Mouse (Mus musculus) ES-CJ7 (cell line): ENCODE measurements around the gene Siae.

Experiments used
- DNase-seq: peaks from one replicate; pipeline ENCODE4 v3.0.0; 2011; ENCODE audit warnings: low read depth, low spot score

Siae gene

DNA sequence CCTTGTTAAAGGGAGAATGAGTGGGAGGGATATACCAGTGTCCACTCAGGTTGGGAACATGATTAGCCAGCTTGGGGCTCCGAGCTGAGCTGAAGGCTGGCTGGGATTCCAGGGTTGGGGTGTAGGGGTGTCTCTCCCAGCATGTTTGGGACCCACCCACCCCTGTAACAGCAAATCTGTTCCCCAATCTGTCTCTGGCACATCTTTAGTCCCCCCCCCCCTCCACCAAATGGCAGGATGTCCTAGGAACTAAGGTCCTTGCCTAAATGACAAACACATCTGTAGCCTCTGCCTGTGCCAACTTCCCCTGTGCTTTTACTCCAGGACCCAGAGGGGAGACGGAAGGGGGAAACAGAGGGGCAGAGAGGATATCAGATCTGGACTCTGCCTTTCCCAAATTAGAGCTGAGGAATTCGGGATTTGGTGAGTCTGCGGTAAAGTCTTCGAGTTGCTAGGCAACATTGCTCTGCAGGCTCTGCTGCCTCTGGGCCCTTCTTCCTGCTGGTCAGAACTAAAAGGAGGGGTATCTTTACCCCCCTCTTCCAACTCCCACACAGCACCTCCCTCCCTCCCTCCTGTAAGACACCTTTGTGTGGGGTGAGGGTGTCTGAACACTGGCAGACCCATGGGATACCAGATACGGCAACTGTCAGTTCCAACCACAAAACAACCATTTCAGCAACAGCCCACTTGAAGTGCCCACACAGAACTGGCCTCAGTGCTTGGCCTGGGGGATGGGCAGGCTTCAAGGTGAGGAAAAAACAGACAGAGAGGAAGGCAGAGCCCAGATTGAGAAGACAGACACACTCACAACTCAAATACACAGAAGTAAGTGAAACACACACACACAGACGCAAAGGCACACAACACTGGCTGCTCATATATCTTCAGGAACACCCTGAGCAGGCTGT, at the start of gene Siae:
Gene Siae, plus strand, starts transcription at position 861 of the 911 bp plus-strand sequence.
- no peak for DNase-seq

GRCm38 (mm10) chr9:37506023-37506422, 49.5 kb upstream of the Siae start:
- DNase-seq, result no peak

DNA sequence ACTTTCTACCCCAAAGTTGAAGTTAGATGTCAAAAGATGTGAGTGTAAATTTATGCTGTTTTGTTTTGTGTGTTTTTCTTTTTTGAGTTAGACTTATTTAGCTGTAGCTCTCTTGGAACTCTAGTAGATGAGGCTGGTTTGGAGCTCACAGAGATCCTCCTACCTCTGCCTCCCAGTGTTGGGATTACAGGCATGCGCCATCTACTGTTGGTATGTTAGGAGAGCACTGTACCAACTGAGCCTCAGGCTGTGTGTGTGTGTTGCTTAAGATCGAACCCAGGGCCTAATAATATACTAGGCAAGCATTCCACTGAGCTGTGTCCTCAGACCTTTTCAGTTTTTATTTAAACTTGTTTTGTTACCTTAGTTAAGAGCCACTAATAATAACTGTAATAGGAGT, 43.4 kb upstream of the Siae start:
- DNase-seq, result peak; percentile 62

GRCm38 (mm10) chr9:37514456-37514855, 41.0 kb upstream of the Siae start:
- no peak for DNase-seq

DNA sequence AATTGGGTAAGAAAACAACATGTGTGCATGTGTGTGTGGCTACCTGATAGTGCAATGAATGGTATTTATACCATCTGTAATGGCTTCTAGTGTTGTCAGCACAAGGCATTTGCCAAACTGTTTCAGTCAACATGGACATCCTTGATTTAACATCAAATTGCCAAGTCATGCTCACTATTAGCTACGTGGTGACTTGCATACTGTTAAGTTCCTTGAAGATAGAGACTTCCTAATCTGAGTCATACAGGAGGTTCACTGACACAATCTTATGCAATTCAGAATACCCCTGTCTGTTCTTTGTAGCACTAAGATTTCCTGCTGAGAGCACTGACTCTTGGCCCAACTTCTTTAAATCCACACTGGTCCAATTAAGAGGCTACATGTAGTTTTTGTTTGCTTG, 38.0 kb upstream of the Siae start:
- no peak for DNase-seq

DNA sequence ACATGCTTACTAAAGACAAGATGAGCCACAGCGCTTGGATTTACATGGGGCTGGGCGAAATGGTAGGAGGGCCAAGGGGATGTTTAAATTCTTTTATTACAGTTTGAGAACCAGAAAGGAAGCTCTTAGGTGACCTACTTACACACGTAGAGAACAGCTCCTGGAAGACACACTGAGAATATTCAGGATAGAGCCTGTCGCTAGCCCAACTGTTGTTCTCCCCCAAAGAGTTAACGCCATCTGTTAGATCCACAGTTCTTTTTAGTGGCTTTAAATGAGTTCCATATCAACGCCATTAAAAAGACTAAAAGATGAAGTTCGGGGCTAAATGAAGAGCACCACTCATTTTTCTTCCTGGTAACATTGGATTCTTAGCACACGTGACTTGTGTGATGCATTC, 36.5 kb upstream of the Siae start:
- DNase-seq, result no peak

DNA sequence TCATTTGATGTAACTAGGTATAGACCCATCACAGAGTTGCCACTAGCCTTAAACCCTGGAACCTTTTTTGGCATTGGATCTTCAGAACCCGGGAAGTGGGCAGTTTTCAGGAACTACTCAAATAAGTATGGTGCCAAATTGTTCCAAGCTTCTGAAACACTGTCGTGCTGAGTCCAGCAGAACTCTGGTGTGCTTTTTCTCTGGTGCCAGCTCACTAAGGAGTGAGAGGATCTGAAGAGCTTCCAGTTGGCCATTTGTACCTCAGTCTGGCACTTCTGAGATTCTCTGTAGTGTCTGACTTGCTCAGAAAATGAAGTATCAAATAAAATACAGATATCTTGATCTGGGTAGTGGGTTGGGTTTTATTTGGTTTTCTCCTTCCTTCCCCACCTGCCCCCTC, 35.5 kb upstream of the Siae start:
- no peak for DNase-seq

- DNase-seq, result no peak
Observed at GRCm38 (mm10) chr9:37525461-37525860, 30.0 kb upstream of the Siae start.

- DNase-seq, result peak; percentile 25
Observed at GRCm38 (mm10) chr9:37526443-37527395, 28.8 kb upstream of the Siae start.

DNA sequence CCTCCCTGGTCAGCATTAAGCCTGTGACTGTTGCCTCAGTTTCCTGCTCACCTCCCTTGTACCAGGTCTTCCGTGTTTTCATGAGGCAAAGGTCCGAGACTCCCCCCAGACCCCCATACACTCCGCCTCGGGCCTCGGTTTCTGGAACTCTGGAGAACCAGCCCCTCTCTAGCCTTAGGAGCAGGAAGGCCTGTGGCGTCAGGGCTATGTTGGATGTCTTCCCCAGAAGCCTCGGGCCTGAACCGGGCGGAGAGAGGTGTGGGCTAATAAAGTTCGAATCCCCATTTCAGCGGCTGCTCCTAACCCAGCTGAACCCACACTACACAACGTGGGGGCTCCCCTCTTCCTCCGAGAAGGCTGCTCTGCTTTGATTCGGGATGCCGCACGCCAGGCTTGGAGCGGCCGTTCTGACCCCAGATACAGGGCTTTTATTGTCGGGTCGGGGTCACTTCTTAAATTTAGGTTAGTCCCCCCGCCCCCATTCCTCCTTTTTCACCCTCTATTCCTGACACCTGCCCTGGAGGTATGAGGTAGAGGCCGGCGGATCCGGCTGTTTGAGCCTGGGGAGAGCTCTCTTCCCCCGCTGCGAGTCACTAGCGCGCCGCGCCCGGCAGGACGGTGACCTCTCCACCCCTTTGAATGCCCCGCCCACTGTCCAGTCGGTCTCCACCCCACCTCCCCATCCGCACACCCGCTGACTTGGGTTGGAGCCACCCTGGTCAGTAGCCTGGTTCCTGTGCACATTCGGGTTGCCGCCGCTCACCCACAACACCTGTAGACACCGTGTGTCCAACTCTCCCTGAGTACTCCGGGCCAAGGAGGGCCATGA, 27.9 kb upstream of the Siae start, which contains the start of gene Esam:
Gene Esam, plus strand, starts transcription at position 683 of the 829 bp plus-strand sequence.
- peak; percentile 24 for DNase-seq

DNA sequence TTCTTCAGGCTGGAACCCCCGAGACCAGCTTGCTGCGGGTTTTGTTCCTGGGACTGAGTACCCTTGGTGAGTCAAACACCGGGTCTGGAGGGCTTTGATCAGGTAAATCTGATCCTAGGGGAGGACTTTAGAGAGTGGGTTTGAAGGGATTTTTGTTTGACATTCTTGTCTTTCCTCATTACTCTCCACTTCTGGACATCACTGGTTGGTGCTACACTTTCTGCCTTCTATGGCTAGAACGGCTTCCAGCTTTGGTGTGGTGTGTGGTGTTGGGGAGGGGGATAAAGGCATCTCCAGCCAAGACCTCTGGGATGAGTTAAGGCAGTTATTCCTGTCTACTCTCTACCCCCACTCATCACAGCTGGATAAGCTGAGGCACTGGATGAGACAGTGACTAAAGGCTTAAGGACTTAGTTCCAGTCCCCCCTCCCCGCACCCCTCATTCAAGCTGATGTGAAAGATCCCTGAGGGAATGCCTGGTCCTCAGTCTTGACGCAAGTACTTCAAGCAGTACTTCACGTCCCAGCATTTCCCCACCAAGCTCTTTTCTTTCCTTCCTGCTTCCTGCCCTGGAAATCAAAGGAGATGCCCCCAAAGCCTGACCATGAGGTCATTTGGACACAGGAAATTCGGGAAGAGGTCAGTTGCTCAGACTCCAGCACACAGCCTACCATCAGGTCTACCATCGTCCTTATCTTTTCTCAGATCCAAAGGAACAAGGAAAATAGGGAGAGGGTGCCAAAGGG, 27.1 kb upstream of the Siae start:
- no peak for DNase-seq

DNA sequence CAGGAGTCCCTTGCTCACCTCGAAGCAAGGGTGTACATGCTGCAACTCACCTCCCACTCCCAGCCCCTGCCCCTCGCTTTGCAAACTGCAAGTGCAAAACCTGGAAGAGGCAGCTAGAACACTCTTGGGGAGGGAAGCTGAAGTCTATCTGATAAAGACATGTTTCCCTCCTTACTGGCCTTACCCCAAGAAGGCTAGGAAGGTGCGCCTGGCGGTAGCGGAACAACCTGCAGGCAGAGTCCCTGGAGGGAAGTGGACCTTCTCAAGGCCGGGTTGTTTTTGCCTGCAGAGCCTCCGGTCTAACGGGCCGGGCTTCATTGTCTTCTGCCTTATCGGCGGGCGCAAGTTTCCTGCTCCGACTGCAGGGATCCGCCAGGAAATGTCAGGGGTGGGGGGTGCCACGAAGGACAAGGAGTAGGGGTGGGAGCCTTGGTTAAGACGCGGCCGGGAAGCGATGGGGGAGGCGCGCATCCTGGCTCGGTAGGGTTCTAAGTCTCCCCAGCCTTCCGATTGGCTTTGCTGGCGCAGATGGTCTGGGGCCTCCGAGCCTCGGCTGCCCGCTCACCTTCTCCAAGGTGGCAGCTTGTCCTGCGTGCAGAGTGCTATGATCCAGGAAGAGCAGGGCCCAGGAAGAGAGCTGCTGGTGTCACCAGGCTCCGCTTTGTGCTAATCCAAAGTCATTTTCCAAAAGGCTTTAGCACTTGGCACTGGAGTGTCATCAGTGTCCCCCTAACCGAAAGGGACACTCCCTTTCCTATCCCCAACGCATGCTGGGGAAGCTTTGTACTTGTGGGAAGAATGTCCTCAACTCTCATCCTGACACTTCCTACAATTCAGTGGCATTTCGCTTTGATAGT, 25.2 kb upstream of the Siae start:
- DNase-seq, result peak; percentile 51

DNA sequence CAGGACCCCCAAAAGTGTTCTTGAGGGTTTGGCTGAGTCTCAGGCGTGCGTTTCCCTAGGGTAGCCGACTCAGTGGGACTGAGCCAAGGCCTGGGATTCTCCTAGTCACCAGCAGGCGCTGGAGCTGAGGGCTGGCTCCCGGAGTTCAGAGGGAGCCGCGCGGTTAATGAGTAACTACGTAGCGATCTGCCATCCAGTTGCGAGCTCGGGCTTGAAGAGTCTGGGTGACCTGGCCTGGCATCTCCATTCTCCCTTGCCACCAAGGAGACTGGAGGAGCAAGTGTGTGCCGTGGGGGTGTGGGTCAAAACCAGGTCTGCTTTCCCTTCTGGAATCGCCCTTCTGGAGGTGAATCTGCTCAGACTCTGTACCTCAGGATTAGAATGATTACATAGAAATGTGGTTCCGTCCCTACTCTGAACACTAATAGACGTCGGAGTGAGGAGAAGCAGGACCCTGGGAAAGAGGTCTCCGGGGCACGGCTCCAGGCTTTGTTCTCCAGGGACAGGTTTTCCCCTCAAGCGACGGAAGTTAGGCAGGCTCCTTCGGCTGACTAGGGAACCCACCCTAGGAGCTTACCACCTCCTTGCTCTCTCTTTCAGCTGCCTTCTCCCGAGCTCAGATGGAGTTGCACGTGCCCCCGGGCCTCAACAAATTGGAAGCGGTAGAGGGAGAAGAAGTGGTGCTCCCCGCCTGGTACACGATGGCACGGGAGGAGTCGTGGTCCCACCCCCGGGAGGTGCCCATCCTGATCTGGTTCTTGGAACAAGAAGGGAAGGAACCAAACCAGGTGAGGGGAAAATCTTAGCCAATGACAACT, 24.4 kb upstream of the Siae start:
- DNase-seq, result peak; percentile 61

- DNase-seq, result no peak
Observed at GRCm38 (mm10) chr9:37536851-37537250, 18.6 kb upstream of the Siae start.

DNA sequence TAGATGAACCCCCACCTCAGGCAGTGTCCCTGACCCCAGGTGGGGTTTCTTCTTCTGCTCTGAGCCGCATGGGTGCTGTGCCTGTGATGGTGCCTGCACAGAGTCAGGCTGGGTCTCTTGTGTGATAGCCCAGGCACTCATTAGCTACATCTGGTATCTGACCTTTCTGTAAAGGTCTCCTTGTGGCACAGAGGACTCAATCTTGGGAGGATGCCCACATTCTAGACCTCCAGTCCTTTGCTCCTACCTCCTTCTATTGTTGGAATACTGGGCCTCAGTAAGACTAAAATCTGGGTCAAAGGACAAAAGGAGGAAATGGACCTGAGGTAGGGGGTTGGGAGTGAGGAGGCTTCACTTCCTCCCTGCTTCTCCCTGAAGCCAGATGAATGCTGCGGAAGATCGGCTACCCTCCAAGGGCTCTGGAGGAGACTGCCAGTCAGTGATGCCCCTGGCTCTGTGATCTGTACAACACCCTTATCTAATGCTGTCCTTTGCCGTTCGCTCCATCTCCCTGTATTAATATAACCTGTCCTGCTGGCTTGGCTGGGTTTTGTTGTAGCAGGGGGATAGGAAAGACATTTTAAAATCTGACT, 17.7 kb upstream of the Siae start:
- DNase-seq, result no peak

GRCm38 (mm10) chr9:37539170-37540025, 16.1 kb upstream of the Siae start, which contains the start of gene Vsig2:
Gene Vsig2, plus strand, starts transcription at chr9:37539255.
- peak; percentile 8 for DNase-seq

- no peak for DNase-seq
Observed at GRCm38 (mm10) chr9:37540226-37540625, 15.3 kb upstream of the Siae start.
